Mouse (Mus musculus) splenic B cell, adult 2 months (primary cell): ENCODE results near the gene Zyx.

Experiments used
- DNase-seq: peaks from one replicate; pipeline ENCODE4 v3.0.0-alpha.2; 2011; ENCODE audit warnings: low read depth, low spot score
- H3K27me3 ChIP-seq: 2 replicates; pipeline ENCODE4 v1.6.1; 2012; ENCODE audit warnings: mild to moderate bottlenecking, low read length, moderate library complexity, mixed read lengths; ENCODE audit not compliant: control insufficient read depth, poor library complexity, insufficient read depth, severe bottlenecking
- H3K36me3 ChIP-seq: 2 replicates; pipeline ENCODE4 v1.6.1; 2012; ENCODE audit warnings: mild to moderate bottlenecking, low read length, moderate library complexity, mixed read lengths; ENCODE audit not compliant: control insufficient read depth, poor library complexity, insufficient read depth, severe bottlenecking

The Zyx gene

DNA sequence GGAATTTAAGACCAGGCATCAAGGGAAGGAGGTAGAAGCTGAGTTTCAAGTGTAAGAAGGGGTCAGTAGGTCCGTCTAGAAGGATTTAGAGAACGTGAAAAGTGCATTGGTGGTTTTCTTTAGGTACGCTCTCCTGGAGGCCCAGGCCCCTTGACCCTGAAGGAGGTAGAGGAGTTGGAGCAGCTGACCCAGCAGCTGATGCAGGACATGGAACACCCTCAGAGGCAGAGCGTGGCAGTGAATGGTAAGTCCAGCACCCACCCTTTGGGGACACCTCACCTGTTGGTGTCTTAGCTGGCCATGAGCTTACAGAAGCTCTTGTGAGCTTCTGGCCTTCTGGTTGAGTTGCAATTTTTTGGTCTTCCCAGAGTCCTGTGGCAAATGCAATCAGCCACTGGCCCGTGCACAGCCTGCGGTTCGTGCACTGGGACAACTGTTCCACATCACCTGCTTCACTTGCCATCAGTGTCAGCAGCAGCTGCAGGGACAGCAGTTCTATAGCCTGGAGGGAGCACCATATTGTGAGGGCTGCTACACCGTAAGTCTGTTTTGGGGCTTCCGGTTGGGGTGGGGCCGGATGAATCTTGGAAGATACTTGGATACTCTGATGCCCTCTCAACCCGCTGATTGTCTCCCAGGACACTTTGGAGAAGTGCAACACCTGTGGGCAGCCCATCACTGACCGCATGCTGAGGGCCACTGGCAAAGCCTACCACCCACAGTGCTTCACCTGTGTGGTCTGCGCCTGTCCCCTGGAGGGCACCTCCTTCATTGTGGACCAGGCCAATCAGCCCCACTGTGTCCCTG is 6.6 kb downstream of the Zyx start:
- Histone ChIP-seq H3K36me3 (peaks cover 3% of the 10 kb centered on the region), H3K27me3 (no peaks in the 10 kb centered on the region)
- DNase-seq: no peak

DNA sequence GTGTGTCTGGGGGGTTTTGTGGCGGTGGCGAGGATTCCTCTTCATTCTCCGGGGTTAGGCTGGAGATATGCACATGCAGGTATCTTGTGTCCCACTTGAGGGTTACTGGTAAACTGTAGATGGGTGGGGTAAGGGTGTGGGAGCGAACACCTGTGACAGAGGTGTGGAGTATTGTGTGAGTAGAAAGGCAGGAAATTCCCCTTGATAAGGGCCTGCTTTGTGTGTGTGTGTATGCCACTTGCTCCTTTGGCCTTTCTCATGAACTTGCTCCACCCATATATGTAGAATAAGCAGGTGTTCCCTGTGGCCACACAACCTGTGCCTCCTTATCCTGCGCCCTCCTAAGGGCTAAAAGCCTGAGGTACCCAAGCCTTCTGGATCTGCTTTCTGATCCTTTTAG is 7.5 kb downstream of the Zyx start:
- no peak for DNase-seq

DNA sequence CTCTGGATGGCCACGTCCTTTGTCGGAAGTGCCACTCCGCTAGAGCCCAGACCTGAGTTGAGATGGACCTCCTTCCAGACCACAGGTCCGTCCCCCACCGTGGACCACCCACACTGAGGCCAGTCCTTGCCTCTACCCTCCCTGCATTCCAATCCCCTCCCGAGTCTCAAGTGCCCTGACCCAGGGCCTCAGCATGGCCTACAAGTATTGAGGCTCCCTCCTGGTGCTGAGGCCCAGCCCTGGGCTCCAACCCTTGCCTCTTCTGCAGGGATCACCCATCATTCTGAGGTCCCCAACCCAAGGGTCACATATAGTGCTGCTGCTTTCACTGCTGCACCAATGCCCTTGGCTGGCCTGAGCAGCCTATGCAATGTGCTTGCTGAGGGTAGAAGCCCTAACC is 8.5 kb downstream of the Zyx start:
- Histone ChIP-seq H3K27me3 (no peaks in the 10 kb centered on the region), H3K36me3 (peaks cover 3% of the 10 kb centered on the region)
- DNase-seq: no peak

More for the DNA sequence above, 7.5 kb downstream of the Zyx start:
- H3K27me3 ChIP-seq: no peaks in the 10 kb centered on the region
- peaks cover 3% of the 10 kb centered on the region for H3K36me3 ChIP-seq

DNA sequence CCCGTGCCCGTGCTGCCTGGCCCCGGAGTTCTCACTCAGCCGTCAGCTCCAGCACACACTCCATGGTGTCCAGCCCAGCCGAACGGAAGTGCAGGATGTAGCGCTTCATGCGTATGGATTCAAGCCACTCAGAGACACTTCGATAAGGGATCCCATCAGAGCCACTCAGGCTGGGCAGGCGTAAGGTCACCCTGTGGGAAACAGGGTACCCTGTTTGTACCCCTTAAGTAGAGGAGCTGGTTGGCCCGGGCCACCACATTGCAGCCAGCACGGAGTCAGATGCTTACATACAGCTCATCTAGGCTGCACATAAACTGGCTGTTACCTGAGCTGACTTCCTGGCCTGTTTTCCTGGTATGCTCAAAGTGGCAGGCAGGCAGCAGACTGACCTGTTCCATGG is 9.5 kb downstream of the Zyx start:
- H3K36me3 ChIP-seq: peaks cover 3% of the 10 kb centered on the region
- H3K27me3 ChIP-seq: no peaks in the 10 kb centered on the region
- DNase-seq: no peak

DNA sequence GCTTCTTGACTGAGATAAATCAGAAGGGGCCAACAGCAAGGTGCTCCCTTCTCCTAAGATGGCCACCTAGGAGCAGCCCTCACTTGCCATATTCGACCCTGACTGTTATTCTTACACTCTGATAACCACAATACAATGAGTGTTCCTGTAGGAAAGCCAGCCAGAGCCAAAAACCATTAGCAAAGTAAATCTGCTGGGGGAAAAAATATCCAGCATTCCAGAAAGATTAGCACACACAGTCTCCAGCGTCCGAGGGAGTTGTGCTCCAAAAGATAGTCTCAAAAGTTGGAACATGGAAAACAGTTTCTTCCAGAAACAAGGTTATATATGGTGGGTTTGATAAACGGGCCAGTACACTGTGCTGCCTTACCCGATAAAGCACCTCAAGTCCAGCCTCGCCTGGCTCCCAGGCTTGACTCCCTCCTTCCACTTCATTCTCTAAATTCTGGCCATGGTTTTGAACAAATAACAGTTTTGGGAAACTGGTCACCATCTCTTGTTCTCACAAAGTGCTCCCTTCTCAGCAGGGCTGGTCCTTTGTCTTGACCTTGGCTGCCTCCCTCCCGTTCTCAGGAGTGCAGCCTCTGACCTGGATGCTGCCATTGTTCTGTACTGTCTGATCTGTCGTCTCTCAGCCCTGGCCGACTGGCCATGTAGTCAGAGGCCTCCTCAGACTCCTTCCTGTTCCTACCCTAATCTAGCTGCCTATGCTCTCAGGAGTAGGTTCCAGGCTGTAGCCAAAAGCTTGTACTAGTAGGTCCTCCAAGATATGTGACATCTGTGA is 10.1 kb downstream of the Zyx start:
- H3K27me3 ChIP-seq: no peaks in the 10 kb centered on the region
- no peak for DNase-seq

DNA sequence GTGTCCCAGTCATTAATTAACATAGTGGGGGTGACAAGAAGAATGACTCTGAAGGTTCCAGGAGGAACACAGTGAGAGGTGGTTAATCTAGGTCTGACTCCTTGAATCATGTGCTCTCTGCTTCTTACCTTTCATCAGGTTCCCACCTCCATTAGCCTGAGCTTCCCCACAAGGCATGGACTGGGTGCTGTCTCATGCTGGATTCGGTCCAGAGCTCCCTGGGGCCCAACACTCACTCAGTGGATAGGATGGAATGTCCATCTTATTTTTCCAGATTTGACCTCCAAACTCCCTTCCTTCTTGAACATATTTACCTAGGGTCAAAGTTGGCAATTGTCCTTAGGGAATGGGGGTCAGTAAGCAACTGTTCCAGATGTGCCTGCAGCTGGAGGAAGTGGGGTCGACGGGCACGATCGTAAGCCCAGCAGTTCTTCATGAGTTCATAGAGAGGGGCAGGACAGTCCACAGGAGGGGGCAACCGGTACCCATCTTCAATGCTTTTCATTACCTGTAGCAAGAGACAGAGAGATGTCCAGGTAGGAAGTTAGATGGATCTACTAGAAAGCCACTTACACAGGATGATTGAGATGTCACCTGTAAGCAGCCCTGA is 10.9 kb downstream of the Zyx start:
- no peak for DNase-seq
- Histone ChIP-seq H3K36me3 (peaks cover 3% of the 10 kb centered on the region), H3K27me3 (no peaks in the 10 kb centered on the region)

More for the DNA sequence above, 10.1 kb downstream of the Zyx start:
- H3K36me3 ChIP-seq: peaks cover 3% of the 10 kb centered on the region

DNA sequence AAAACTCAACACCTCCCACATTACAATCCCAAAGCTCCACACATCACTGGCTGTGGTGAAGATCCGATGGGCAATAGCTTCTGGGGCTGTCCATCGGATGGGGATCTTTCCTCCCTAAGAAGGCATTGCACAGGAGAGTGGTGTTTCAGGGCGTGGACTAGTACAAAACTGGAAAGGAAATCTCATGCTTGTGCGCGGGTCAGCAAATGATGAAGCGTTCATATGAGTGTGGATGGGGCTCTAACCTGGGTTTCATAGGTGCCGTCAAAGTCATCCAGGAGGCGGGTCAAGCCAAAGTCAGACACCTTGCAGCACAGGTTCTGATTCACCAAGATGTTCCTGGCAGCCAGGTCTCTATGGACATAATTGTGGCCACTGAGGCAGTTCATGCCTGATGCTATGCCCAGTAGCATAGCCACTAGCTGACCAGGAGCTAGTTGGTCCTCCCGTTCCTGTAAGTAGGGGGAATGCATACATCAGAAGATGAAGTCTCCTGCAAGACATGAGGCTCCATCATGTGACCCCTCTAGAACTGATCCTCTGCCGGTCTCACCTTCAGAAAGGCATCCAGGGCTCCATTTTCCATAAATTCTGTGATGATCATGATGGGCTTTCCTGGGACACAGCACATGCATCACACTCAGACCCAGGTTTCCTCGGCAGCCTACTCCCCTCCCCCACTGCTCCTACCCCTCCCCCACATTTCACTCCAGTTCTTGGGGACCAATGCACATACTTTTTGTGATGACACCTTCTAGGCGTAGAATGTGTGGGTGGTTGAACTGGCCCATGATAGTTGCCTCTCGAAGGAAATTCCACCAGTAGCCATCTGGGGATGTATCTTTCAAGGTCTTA is 11.8 kb downstream of the Zyx start:
- no peaks in the 10 kb centered on the region for H3K27me3 ChIP-seq
- H3K36me3 ChIP-seq: peaks cover 3% of the 10 kb centered on the region
- no peak for DNase-seq

DNA sequence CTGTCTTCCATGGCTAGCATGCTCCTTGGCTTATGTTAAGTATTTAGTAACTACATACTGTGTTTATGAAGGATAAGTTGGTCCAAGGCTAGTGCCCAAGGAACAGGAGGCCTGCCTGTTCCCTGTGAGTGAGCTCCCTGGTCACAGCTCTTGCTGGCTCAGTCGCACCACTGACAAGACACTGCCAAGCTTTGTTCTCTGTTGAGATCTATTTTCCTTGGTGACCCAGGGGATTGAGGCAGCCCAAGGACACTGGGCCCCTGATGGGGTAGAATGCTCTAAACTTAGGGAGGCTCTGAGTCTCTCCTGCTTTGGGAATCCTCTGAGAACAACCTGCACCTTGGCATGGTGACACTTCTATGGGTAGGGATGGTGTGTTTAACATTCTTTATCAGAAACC is 12.6 kb downstream of the Zyx start:
- Histone ChIP-seq H3K36me3 (peaks cover 3% of the 10 kb centered on the region), H3K27me3 (no peaks in the 10 kb centered on the region)
- no peak for DNase-seq

DNA sequence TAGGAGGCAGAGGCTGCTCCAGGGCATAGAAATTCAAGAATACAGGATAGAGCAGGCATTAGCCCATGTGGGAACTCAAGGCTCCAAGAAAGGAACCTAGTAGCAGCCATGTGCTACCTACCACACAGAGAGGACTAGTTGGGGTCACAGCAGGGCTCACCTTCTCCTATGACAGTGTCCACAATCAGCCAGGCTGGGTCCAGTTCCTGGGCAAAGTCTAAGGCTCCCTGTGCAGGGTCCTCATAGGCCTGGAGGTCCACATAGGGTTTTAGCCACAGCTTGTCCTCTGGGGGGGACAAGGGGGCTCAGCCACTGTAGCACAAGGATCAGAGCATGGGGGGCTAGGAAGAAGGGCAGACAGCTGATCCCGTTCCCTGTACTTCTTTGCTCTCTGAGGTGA is 13.1 kb downstream of the Zyx start:
- DNase-seq: no peak
- H3K27me3 ChIP-seq: no peaks in the 10 kb centered on the region
- peaks cover 3% of the 10 kb centered on the region for H3K36me3 ChIP-seq

DNA sequence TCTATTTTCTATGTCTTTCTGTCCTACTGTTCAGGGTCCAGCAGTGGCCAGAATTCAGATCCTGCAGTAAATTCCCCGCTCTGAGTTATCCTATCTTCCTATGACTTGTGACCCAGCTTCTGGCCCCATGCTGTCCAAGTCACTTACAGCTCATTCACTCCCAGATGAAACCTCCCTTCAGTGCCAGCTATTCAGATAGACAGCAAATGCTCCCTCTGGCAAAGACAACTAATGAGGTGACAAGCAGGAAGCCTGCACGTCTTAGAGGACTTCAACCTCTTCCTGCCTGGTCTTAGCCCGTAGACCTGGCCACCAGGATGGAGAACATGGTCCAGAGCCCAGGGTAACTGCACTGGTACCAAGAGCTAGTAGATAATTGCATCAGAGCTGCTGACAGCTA is 13.5 kb downstream of the Zyx start:
- Histone ChIP-seq H3K36me3 (peaks cover 3% of the 10 kb centered on the region), H3K27me3 (no peaks in the 10 kb centered on the region)
- no peak for DNase-seq

DNA sequence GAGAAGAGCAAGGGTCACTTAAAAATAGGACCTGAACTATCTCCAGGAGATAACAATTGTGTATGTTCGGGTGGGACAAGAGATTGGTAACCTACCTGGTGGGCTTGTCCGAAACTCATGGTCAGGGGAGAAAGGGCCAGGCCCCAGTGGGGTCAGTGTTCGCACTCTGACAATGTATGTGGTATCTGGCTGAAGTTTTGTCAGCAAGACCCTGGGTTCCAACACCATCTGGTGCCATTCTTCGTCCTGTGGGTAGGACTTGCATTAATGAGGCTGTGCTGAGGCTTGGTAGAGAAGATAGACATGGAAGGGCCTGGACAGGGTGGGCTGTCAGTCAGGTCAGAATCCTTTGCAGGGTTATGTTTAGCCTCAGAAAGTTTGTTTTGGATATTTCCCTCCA is 14.6 kb downstream of the Zyx start:
- no peak for DNase-seq
- H3K27me3 ChIP-seq: no peaks in the 10 kb centered on the region
- no peaks in the 10 kb centered on the region; the same call in 1 of the 2 replicates for H3K36me3 ChIP-seq

DNA sequence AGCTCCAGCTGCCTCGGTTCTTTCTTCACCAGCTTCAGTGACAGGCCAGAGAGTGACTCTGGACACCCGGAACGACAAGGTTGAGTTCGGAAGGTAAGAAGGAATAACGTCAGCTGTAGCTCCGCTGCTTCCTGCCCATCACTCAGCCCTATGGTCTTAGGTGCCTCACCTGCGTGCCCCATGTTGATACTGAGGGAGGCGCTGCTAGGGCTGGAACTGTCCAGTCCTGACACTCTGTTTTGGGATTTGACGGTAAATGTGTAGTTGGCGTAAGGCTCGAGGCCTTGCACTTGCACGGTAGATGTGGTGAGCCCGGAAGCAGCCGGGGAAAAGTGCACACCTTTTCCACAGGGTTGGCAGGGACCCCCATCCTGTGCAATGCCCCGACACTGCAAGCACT is 15.2 kb downstream of the Zyx start:
- no peak for DNase-seq

DNA sequence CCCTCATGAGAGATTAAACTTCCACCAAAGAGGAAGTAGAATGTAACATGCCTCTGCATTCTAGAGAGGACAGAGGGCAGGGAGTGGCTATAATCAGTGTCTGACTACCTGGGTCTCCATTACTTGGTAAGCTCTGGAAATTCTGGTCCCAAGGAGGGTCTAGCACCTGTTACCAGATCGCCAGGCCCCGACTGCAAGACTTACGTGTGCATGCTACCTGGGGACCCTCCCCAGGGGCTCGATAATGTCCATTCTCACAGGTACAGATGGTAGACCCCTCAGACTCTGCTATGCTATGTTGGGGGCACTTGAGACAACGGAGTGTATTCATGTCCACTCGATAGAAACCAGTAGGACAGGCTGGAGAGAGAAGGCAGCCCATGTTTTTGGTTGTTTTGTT is 15.8 kb downstream of the Zyx start:
- H3K27me3 ChIP-seq: no peaks in the 10 kb centered on the region
- DNase-seq: no peak

More for the DNA sequence above, 15.2 kb downstream of the Zyx start:
- Histone ChIP-seq H3K27me3 (no peaks in the 10 kb centered on the region), H3K36me3 (no peaks in the 10 kb centered on the region)

DNA sequence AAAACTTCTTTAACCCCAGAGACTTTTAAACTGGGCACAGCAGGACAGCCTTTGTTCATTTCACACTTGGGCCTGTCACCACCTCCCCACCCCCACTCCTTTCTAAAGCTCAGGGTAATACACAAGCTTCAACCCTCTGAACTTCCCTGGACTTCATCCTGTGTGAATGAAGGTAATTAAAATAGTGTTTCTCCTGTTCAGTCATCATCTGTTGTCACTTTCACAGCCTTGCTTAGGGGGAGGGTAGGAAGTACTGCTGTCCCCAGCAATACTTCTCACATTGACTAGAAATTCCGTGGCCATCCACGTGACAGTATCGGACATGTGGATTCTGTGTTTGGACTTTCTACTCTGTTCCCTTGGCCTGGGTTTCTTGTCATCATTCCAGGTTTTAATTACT is 20.4 kb downstream of the Zyx start:
- no peak for DNase-seq
- Histone ChIP-seq H3K36me3 (no peaks in the 10 kb centered on the region), H3K27me3 (no peaks in the 10 kb centered on the region)

More for the DNA sequence above, 15.8 kb downstream of the Zyx start:
- no peaks in the 10 kb centered on the region for H3K36me3 ChIP-seq
